Mouse (Mus musculus) liver, embryonic 13.5 days (tissue): ENCODE data around the gene Tmem234. TPM values are rescaled to one million over a fixed set of nuclear protein-coding genes. Genes with fewer than 3 reads are reported as not detected.

Experiments
- ATAC-seq: fragments of 200-750 bp; cut with Nextera tagmentation; 2 replicates; pipeline ENCODE4 v1.8.0; 2017; ENCODE audit warnings: low read depth, mild to moderate bottlenecking, moderate number of reproducible peaks, moderate library complexity
- DNase-seq: peaks from one replicate; pipeline ENCODE4 v3.0.0; 2022
- H3K27ac ChIP-seq: fragments of 300-500 bp; sonication (generic); 2 replicates; pipeline ENCODE4 v1.5.1; 2015; ENCODE audit warnings: moderate library complexity, mild to moderate bottlenecking, inconsistent platforms
- H3K27me3 ChIP-seq: fragments of 300-500 bp; sonication (generic); 2 replicates; pipeline ENCODE4 v1.6.1; 2015; ENCODE audit warnings: mild to moderate bottlenecking, inconsistent platforms
- H3K36me3 ChIP-seq: fragments of 300-500 bp; sonication (generic); 2 replicates; pipeline ENCODE4 v1.6.1; 2015; ENCODE audit warnings: mild to moderate bottlenecking, inconsistent platforms
- H3K4me1 ChIP-seq: fragments of 300-500 bp; sonication (generic); replicated peaks from 2 replicates; pipeline ENCODE4 v1.6.1; 2015; ENCODE audit warnings: inconsistent platforms
- H3K4me2 ChIP-seq: fragments of 300-500 bp; sonication (generic); 2 replicates; pipeline ENCODE4 v1.6.1; 2015; ENCODE audit warnings: inconsistent platforms, mild to moderate bottlenecking, moderate library complexity
- H3K4me3 ChIP-seq: fragments of 300-500 bp; sonication (generic); replicated peaks from 2 replicates; pipeline ENCODE4 v1.5.1; 2015; ENCODE audit warnings: mild to moderate bottlenecking, inconsistent platforms
- H3K9ac ChIP-seq: fragments of 300-500 bp; sonication (generic); 2 replicates; pipeline ENCODE4 v1.6.1; 2015; ENCODE audit warnings: mild to moderate bottlenecking, inconsistent platforms
- H3K9me3 ChIP-seq: fragments of 300-500 bp; sonication (generic); replicated peaks from 2 replicates; pipeline ENCODE4 v1.6.1; 2016; ENCODE audit warnings: inconsistent platforms
- WGBS: fragments of 180-500 bp; shearing (Covaris S2); methylation state at CpG from one replicate; pipeline ENCODE4 v1.1.7; 2015; ENCODE audit not compliant: insufficient replicate concordance; 5-methylcytosine and 5-hydroxymethylcytosine counted together
- polyA plus RNA-seq: library from polyadenylated mRNA; unstranded; fragments of >200 nt; fragmentation: Nextera tagmentation; extraction: Ambion mirVana; gene quantifications from 2 replicates; pipeline ENCODE4 v1.2.1, GENCODE M21; 2015

The Tmem234 gene
- polyA plus RNA-seq, 1 experiment from 2014 or later, result 153 TPM

GRCm38 (mm10) chr4:129614093-129614492 lies 13.6 kb downstream of the Tmem234 start, which contains the start of gene Dcdc2b:
TSS of gene Dcdc2b (minus strand) at chr4:129614257.
- Histone ChIP-seq H3K9ac (no peak within 1 kb of the TSS), H3K4me3 (no peak within 1 kb of the TSS), H3K27me3 (no peaks in the 10 kb centered on the region), H3K4me2 (no peak within 1 kb of the TSS), H3K9me3 (no peaks in the 10 kb centered on the region), H3K4me1 (peaks cover 21% of the 10 kb centered on the region), H3K27ac (no peak within 1 kb of the TSS), H3K36me3 (peaks cover 29% of the 10 kb centered on the region)
- ATAC-seq (no peak), DNase-seq (no peak)
- WGBS, result 79% methylated on average over 6 of the region's 6 CpGs

- ATAC-seq, result no peak
- no peak overlapping the region for H3K9ac ChIP-seq
- no peaks in the 10 kb centered on the region for H3K9me3 ChIP-seq
- 80% methylated on average over 9 of the region's 9 CpGs for WGBS
- H3K36me3 ChIP-seq, result peaks cover 16% of the 10 kb centered on the region
- no peak overlapping the region for H3K4me2 ChIP-seq
- H3K27me3 ChIP-seq, result no peaks in the 10 kb centered on the region
- peaks cover 21% of the 10 kb centered on the region for H3K4me1 ChIP-seq
- no peak for DNase-seq
- no peak overlapping the region for H3K27ac ChIP-seq
- no peak overlapping the region for H3K4me3 ChIP-seq
Measured at GRCm38 (mm10) chr4:129615801-129616290, 15.4 kb downstream of the Tmem234 start.

GRCm38 (mm10) chr4:129616631-129617030 lies 16.2 kb downstream of the Tmem234 start:
- no peak overlapping the region for H3K27ac ChIP-seq
- H3K27me3 ChIP-seq, result no peaks in the 10 kb centered on the region
- H3K36me3 ChIP-seq, result peaks cover 16% of the 10 kb centered on the region
- DNase-seq, result no peak
- H3K9me3 ChIP-seq, result no peaks in the 10 kb centered on the region
- 81% methylated on average over 3 of the region's 3 CpGs for WGBS
- no peak overlapping the region for H3K4me3 ChIP-seq
- H3K4me1 ChIP-seq, result peaks cover 27% of the 10 kb centered on the region
- H3K9ac ChIP-seq, result no peak overlapping the region
- ATAC-seq, result no peak
- no peak overlapping the region for H3K4me2 ChIP-seq

GRCm38 (mm10) chr4:129617121-129617641 lies 16.7 kb downstream of the Tmem234 start:
- Histone ChIP-seq H3K9ac (no peak overlapping the region), H3K27ac (no peak overlapping the region), H3K4me3 (0 out of 2 replicates have a peak overlapping the region, but pooled peaks have one; percentile 71), H3K4me2 (0 out of 2 replicates have a peak overlapping the region, but pooled peaks have one; percentile 89), H3K4me1 (peaks cover 28% of the 10 kb centered on the region), H3K36me3 (peaks cover 16% of the 10 kb centered on the region), H3K9me3 (no peaks in the 10 kb centered on the region), H3K27me3 (no peaks in the 10 kb centered on the region)
- DNase-seq, result no peak
- ATAC-seq, result no peak
- 87% methylated on average over 7 of the region's 7 CpGs for WGBS

GRCm38 (mm10) chr4:129618031-129618430 lies 17.6 kb downstream of the Tmem234 start:
- Histone ChIP-seq H3K36me3 (peaks cover 16% of the 10 kb centered on the region), H3K9me3 (no peaks in the 10 kb centered on the region), H3K4me3 (peak overlapping the region; percentile 71), H3K27ac (no peak overlapping the region), H3K9ac (peak overlapping the region; percentile 89), H3K27me3 (no peaks in the 10 kb centered on the region), H3K4me1 (peaks cover 36% of the 10 kb centered on the region), H3K4me2 (peak overlapping the region; percentile 89)
- WGBS, result 87% methylated on average over 5 of the region's 5 CpGs
- DNase-seq, result no peak
- no peak for ATAC-seq

GRCm38 (mm10) chr4:129618786-129619691 lies 18.6 kb downstream of the Tmem234 start, which contains the start of gene Iqcc:
TSS of gene Iqcc (minus strand) at chr4:129619099.
- Histone ChIP-seq H3K9ac (peak within 1 kb of the TSS; percentile 89), H3K9me3 (no peaks in the 10 kb centered on the region), H3K4me2 (peak within 1 kb of the TSS; percentile 89), H3K4me1 (peaks cover 46% of the 10 kb centered on the region), H3K27me3 (no peaks in the 10 kb centered on the region), H3K36me3 (peaks cover 16% of the 10 kb centered on the region), H3K4me3 (peak within 1 kb of the TSS; percentile 71), H3K27ac (peak within 1 kb of the TSS; percentile 81)
- peak; percentile 90 for DNase-seq
- 3% methylated on average over 44 of the region's 44 CpGs for WGBS
- peak; percentile 90 for ATAC-seq

- no peak for ATAC-seq
- H3K36me3 ChIP-seq, result peaks cover 16% of the 10 kb centered on the region
- no peak overlapping the region for H3K4me2 ChIP-seq
- no peaks in the 10 kb centered on the region for H3K27me3 ChIP-seq
- 76% methylated on average over 11 of the region's 11 CpGs for WGBS
- H3K4me3 ChIP-seq, result no peak overlapping the region
- H3K9ac ChIP-seq, result no peak overlapping the region
- peaks cover 61% of the 10 kb centered on the region for H3K4me1 ChIP-seq
- no peak for DNase-seq
- peak overlapping the region; percentile 32; the same call in 1 of the 2 replicates for H3K27ac ChIP-seq
- no peaks in the 10 kb centered on the region for H3K9me3 ChIP-seq
Measured at GRCm38 (mm10) chr4:129620419-129621282, 20.2 kb downstream of the Tmem234 start.

GRCm38 (mm10) chr4:129621283-129621841 lies 20.9 kb downstream of the Tmem234 start:
- whole genome bisulfite sequencing, result 65% methylated on average over 8 of the region's 8 CpGs
- DNase-seq, result no peak

GRCm38 (mm10) chr4:129622120-129622802 lies 21.8 kb downstream of the Tmem234 start:
- peak overlapping the region; percentile 75 for H3K4me2 ChIP-seq
- H3K4me1 ChIP-seq, result peaks cover 73% of the 10 kb centered on the region

More at GRCm38 (mm10) chr4:129621283-129621841, 20.9 kb downstream of the Tmem234 start:
- H3K9me3 ChIP-seq, result no peaks in the 10 kb centered on the region
- no peak overlapping the region for H3K9ac ChIP-seq
- H3K27me3 ChIP-seq, result no peaks in the 10 kb centered on the region
- H3K4me1 ChIP-seq, result peaks cover 68% of the 10 kb centered on the region
- ATAC-seq, result no peak
- H3K27ac ChIP-seq, result peak overlapping the region; percentile 32; the same call in 1 of the 2 replicates
- no peak overlapping the region for H3K4me3 ChIP-seq
- H3K36me3 ChIP-seq, result peaks cover 13% of the 10 kb centered on the region
- H3K4me2 ChIP-seq, result no peak overlapping the region

More at GRCm38 (mm10) chr4:129622120-129622802, 21.8 kb downstream of the Tmem234 start:
- DNase-seq (no peak), ATAC-seq (no peak)
- Histone ChIP-seq H3K27me3 (no peaks in the 10 kb centered on the region), H3K9ac (0 out of 2 replicates have a peak overlapping the region, but pooled peaks have one; percentile 71), H3K4me3 (0 out of 2 replicates have a peak overlapping the region, but pooled peaks have one; percentile 62), H3K27ac (no peak overlapping the region), H3K9me3 (no peaks in the 10 kb centered on the region), H3K36me3 (peaks cover 15% of the 10 kb centered on the region)
- 74% methylated on average over 11 of the region's 11 CpGs for WGBS
